Mouse (Mus musculus) midbrain, postnatal 0 days (tissue): ENCODE results near the gene Gmip. TPM values are rescaled to one million over a fixed set of nuclear protein-coding genes. Genes with fewer than 3 reads are reported as not detected.

Experiments used
- ATAC-seq: fragments of 200-750 bp; cut with Nextera tagmentation; 2 replicates; pipeline ENCODE4 v1.8.0; 2017; ENCODE audit warnings: moderate number of reproducible peaks, mild to moderate bottlenecking, moderate TSS enrichment, moderate library complexity; ENCODE audit not compliant: low FRiP score
- DNase-seq: peaks from one replicate; pipeline ENCODE4 v3.0.0-alpha.2; 2015; ENCODE audit warnings: low spot score
- H3K27ac ChIP-seq: fragments of 300-500 bp; sonication (generic); 2 replicates; pipeline ENCODE4 v1.5.1; 2014; ENCODE audit warnings: low read depth, mild to moderate bottlenecking, low read length, mixed read lengths
- H3K27me3 ChIP-seq: fragments of 300-500 bp; sonication (generic); 2 replicates; pipeline ENCODE4 v1.6.1; 2014; ENCODE audit warnings: low read length, control low read depth, mixed read lengths; ENCODE audit not compliant: insufficient read depth
- H3K36me3 ChIP-seq: fragments of 300-500 bp; sonication (generic); 2 replicates; pipeline ENCODE4 v1.6.1; 2014; ENCODE audit warnings: low read length, control low read depth, mixed read lengths; ENCODE audit not compliant: insufficient read depth
- H3K4me1 ChIP-seq: fragments of 300-500 bp; sonication (generic); 2 replicates; pipeline ENCODE4 v1.6.1; 2014; ENCODE audit warnings: mild to moderate bottlenecking, control low read depth, antibody characterized with exemption, low read length, mixed read lengths; ENCODE audit not compliant: insufficient read depth
- H3K4me2 ChIP-seq: fragments of 300-500 bp; sonication (generic); 2 replicates; pipeline ENCODE4 v1.6.1; 2014; ENCODE audit warnings: low read depth, mild to moderate bottlenecking, low read length, mixed read lengths; ENCODE audit not compliant: poor library complexity, severe bottlenecking
- H3K4me3 ChIP-seq: fragments of 300-500 bp; sonication (generic); 2 replicates; pipeline ENCODE4 v1.5.1; 2014; ENCODE audit warnings: low read depth, mild to moderate bottlenecking, low read length, moderate library complexity
- H3K9ac ChIP-seq: fragments of 300-500 bp; sonication (generic); replicated peaks from 2 replicates; pipeline ENCODE4 v1.6.1; 2014; ENCODE audit warnings: mild to moderate bottlenecking, low read length, moderate library complexity, mixed read lengths; ENCODE audit not compliant: poor library complexity, severe bottlenecking
- H3K9me3 ChIP-seq: fragments of 300-500 bp; sonication (generic); 2 replicates; pipeline ENCODE4 v1.6.1; 2016; ENCODE audit warnings: low read length, control low read depth
- CTCF ChIP-seq: IDR thresholded peaks from 2 replicates; pipeline ENCODE4 v1.5.1; 2016; ENCODE audit warnings: antibody characterized with exemption, mild to moderate bottlenecking
- WGBS: fragments of 180-500 bp; shearing (Covaris S2); extraction: QIAGEN DNeasy Blood & Tissue Kit; methylation state at CpG from one replicate; pipeline ENCODE4 v1.1.7; 2014; 5-methylcytosine and 5-hydroxymethylcytosine counted together
- polyA plus RNA-seq: library from polyadenylated mRNA; unstranded; fragments of >200 nt; fragmentation: Nextera tagmentation; extraction: Ambion mirVana; gene quantifications from 2 replicates; pipeline ENCODE4 v1.2.1, GENCODE M21; 2015
- total RNA-seq: library from RNA; depleted of rRNA; stranded (reverse); fragments of >200 nt; gene quantifications from 2 replicates; pipeline ENCODE4 v1.2.3, GENCODE M21; 2014

Gmip gene
- total and polyA plus RNA-seq, 2 experiments from 2014 or later, result 37.6 to 53.9 TPM

- 94% methylated on average over 10 of the region's 10 CpGs for WGBS
- DNase-seq, result no peak
- Histone ChIP-seq H3K4me3 (no peak overlapping the region), H3K27me3 (no peaks in the 10 kb centered on the region), H3K36me3 (0 out of 2 replicates have a peak, but pooled peaks cover 2% of the 10 kb centered on the region), H3K9me3 (no peaks in the 10 kb centered on the region), H3K4me1 (no peaks in the 10 kb centered on the region), H3K27ac (no peak overlapping the region), H3K9ac (no peak overlapping the region), H3K4me2 (no peak overlapping the region)
- ATAC-seq, result no peak
- peak; percentile 1; the same call in 1 of the 2 replicates for TF ChIP-seq CTCF
Measured at GRCm38 (mm10) chr8:69853869-69854268, 45.4 kb downstream of the Gmip start.

GRCm38 (mm10) chr8:69860807-69861206, 52.3 kb downstream of the Gmip start:
- no peak overlapping the region for H3K27ac ChIP-seq
- DNase-seq (no peak), ATAC-seq (no peak)
- peaks cover 9% of the 10 kb centered on the region; the same call in 1 of the 2 replicates for H3K36me3 ChIP-seq
- no peak overlapping the region for H3K9ac ChIP-seq
- 46% methylated on average over 4 of the region's 4 CpGs for whole genome bisulfite sequencing
- H3K4me1 ChIP-seq, result no peaks in the 10 kb centered on the region
- no peaks in the 10 kb centered on the region for H3K27me3 ChIP-seq
- H3K9me3 ChIP-seq, result no peaks in the 10 kb centered on the region
- H3K4me2 ChIP-seq, result no peak overlapping the region
- no peak overlapping the region for H3K4me3 ChIP-seq
- peak; percentile 33; the same call in 1 of the 2 replicates for TF ChIP-seq CTCF

GRCm38 (mm10) chr8:69861251-69861650, 52.8 kb downstream of the Gmip start:
- H3K27me3 ChIP-seq, result no peaks in the 10 kb centered on the region
- no peak overlapping the region for H3K4me3 ChIP-seq
- H3K36me3 ChIP-seq, result peaks cover 9% of the 10 kb centered on the region; the same call in 1 of the 2 replicates
- H3K4me2 ChIP-seq, result no peak overlapping the region
- WGBS, result 77% methylated on average over 2 of the region's 2 CpGs
- H3K9ac ChIP-seq, result no peak overlapping the region
- H3K9me3 ChIP-seq, result no peaks in the 10 kb centered on the region
- no peak for ATAC-seq
- H3K27ac ChIP-seq, result no peak overlapping the region
- DNase-seq, result no peak
- TF ChIP-seq CTCF, result no peak
- H3K4me1 ChIP-seq, result no peaks in the 10 kb centered on the region

DNA sequence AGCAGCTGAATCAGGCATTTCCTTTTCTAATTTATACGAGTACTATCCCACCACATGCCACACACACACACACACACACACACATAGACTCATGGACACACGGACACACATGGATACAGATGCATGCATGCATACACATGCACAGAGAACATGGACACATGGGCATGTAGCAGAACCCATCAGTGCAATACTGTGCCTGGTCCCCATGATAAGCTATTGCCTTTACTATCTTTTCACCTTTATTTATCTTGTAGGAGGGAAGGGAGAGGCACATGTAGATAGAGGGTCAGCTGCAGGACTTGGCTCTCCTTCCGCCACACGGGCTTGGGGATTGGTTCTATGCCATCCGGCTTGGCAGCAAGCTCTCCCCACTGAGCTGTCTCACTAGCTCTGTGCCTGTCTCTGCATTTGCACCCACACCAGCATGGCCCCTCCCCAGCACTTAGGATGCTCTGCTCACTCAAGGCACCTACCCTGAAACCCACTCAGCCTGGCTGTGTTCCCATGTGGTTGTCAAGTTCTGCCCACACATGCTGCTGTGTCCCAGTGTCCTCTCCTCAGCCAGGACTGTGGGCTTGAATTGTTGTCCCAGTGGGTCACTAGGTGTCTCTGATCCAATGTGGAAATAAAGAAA, 55.0 kb downstream of the Gmip start:
- Histone ChIP-seq H3K9me3 (no peaks in the 10 kb centered on the region), H3K4me1 (no peaks in the 10 kb centered on the region), H3K9ac (no peak overlapping the region), H3K4me3 (no peak overlapping the region), H3K27ac (no peak overlapping the region), H3K36me3 (peaks cover 9% of the 10 kb centered on the region; the same call in 1 of the 2 replicates), H3K4me2 (no peak overlapping the region), H3K27me3 (no peaks in the 10 kb centered on the region)
- no peak for TF ChIP-seq CTCF
- DNase-seq (no peak), ATAC-seq (0 out of 2 replicates have a peak, but pooled peaks have one; percentile 55)
- WGBS, result 87% methylated on average over 5 of the region's 5 CpGs

GRCm38 (mm10) chr8:69864180-69864579, 55.7 kb downstream of the Gmip start:
- Histone ChIP-seq H3K27me3 (no peaks in the 10 kb centered on the region), H3K4me1 (no peaks in the 10 kb centered on the region), H3K27ac (no peak overlapping the region), H3K9ac (no peak overlapping the region), H3K4me3 (no peak overlapping the region), H3K36me3 (peaks cover 9% of the 10 kb centered on the region; the same call in 1 of the 2 replicates), H3K9me3 (no peaks in the 10 kb centered on the region), H3K4me2 (no peak overlapping the region)
- DNase-seq, result no peak
- ATAC-seq, result no peak
- 82% methylated on average over 5 of the region's 5 CpGs for WGBS
- no peak for TF ChIP-seq CTCF

- Histone ChIP-seq H3K27me3 (no peaks in the 10 kb centered on the region), H3K4me2 (no peak overlapping the region), H3K9ac (no peak overlapping the region), H3K4me1 (no peaks in the 10 kb centered on the region), H3K4me3 (no peak overlapping the region), H3K9me3 (no peaks in the 10 kb centered on the region), H3K36me3 (0 out of 2 replicates have a peak, but pooled peaks cover 23% of the 10 kb centered on the region), H3K27ac (no peak overlapping the region)
- WGBS, result 87% methylated on average over 5 of the region's 5 CpGs
- DNase-seq, result no peak
- ATAC-seq, result no peak
- TF ChIP-seq CTCF, result no peak
Measured at GRCm38 (mm10) chr8:69867696-69868326, 59.3 kb downstream of the Gmip start.
